Mouse (Mus musculus): ENCODE measurements around the gene Garem2. TPM values are rescaled to one million over a fixed set of nuclear protein-coding genes. Genes with fewer than 3 reads are reported as not detected.

Garem2 gene
- total RNA-seq, 4 experiments from 2014 or later: 0.08 to 0.19 TPM; not detected in 2

DNA sequence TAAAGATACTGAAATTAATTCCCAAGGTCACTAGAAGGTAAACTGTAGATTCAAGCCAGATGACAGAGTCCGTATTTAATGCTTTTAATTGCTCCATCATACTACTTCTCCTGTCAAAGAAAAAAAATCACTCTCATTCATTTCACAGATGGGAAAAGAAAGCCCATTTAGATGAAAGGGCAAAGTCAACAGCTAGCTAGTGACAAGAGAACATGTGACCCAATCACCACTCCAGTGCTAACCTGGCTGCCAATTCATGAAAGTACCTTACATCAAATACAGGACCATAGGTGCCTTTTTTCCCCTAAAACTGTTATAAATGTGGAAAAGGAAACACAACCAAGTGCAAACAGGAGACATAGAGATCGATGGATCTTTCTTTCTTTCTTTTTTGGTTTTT is 48.3 kb downstream of the Garem2 start:
- DNase-seq (ENCODE audit: low spot score): no peak

DNA sequence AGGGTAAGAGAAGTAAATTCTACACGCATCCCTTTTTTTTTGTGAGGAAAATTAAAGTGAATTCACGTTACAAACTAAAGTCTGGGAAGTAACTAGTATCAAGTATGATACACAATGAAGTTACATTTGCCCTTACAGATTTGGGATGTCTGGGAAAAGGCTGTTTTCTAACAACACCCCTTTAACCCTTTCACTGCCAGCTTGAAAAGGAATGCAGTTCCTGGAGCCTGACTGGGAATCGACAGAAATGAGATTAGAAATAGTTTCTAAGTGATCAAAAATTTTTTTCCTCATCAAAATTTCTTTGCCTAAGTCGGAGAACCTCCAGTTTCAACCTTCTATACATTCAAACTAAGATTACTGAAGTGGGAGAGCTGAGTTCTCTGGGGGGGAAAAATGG is 49.1 kb downstream of the Garem2 start:
- peak; percentile 26 for DNase-seq (ENCODE audit: low spot score)

DNA sequence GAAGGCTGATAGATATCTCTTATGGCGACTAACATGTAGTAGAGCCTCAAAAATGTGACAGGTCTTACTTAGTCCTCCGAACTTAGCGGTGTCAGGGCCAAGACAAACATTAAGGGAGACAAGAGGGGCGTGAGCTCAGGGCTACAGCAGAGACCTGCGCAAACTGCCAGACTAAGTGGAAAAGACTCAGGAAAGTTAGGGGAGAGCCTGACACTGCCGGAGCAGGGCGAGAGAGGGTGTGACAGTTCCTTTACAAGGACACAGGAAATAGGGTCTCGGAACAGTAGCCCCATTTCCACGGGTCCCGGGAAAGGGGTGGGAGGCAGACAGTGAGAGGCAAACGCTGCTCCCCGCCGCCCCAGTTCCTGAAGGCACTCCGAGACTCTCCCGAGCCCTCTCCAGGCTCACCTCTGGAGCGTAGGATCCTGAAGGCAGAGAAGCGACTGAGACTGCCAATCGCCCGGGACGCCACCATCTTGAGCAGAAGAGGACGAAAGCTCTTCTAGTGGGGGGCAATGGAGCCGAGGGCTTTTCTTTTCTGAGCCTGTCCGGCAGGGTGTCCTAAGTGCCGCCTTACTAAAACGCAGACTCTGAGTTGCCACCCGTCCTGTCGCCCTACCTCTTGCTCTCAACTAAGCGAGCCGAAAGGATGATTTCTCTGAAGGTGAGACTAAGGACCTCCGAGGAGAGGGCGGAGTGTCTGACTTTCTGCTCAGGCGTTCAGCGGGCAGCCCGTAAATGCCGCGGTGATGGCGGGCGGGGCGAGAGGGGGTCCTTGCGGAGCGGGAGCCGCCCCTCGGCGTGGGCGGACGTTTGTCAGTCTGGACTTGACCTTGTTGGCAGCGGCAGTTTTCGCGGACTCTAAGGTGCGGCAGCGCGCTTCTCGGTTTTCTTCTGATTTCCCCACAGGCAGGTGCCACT is 49.8 kb downstream of the Garem2 start, which contains the start of the genes Hadha and Hadhb:
Gene Hadha, minus strand, starts transcription at position 689 of the 921 bp plus-strand sequence.
Gene Hadhb, plus strand, starts transcription at position 775 of the 921 bp plus-strand sequence.
- peak; percentile 93 for DNase-seq (ENCODE audit: low spot score)

DNA sequence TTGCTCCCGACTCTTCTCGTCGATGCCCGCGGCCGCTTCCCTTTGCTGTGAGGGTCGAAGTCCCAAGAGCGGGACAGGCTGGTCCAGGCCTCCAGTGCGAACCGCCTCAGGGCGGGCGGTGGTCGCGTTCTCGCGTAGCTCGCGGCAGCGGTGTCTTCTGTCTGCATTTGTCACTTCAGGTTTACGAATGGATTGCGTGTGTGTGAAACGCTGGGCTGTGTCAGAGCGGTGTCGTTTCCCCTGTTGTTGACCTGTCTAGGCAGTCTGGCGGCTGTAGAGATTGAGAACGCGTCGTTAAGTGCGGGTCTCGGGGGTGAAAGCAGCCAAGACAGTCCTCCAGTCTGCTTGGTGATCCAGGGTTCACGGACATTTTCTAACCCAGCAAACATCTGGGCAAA is 50.4 kb downstream of the Garem2 start:
- peak; percentile 24 for DNase-seq (ENCODE audit: low spot score)

DNA sequence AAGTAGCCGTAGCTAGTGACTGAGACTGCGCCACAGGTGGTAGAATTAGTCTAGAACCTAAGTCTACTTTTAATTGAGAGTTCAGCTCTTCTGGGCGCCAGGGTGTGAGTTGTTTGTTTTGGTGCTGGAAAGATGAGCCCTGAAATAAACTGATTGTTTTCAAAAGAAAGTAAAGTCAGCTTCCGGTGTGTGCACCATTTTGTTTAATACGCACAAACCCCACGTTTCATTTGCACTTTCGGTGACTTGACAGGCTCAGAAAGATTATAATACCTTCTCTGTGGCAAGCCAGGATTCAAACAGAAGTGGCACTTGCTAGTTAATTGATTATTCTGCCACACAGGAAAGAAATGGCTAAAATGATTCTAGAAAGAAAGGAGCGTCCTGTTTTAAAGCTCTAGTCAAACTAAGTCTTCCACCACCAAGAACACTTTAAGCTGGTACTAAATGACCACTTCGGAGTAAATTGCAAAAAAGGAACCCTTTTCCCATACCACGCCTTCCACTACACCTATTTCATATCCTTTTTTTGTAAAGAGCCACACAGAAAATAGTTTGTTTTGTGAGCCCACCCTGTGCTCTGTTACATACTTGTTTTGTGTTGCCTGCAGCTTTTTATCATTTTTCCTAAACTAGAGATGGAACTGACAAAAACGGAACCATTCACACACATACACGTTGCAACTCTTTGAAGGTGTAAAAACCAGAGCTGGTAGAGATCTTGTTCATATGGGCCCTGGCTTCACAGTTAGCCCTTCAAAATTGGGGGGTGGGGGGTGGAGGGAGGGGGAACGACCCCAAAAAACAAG is 51.1 kb downstream of the Garem2 start:
- DNase-seq (ENCODE audit: low spot score): no peak

DNA sequence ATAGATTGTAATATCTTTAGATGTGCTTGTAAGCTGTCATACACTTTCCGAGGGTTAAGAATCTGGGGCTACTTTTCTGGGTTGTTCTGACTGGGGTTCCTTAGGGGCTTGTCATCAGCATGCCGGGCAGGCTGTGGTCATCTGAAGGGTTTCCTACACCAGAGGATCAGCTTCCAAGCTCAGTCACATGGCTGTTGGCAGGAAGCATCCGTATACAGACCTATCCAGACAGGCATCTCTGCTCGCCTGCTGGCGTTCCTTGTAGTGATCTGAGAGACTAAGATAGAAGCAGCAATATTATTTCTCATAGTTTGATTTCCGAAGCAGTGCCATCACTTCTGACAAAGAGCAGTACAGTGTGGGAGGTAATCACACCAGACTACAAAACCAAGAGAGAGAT is 54.6 kb downstream of the Garem2 start:
- peak; percentile 44 for DNase-seq (ENCODE audit: low spot score)

DNA sequence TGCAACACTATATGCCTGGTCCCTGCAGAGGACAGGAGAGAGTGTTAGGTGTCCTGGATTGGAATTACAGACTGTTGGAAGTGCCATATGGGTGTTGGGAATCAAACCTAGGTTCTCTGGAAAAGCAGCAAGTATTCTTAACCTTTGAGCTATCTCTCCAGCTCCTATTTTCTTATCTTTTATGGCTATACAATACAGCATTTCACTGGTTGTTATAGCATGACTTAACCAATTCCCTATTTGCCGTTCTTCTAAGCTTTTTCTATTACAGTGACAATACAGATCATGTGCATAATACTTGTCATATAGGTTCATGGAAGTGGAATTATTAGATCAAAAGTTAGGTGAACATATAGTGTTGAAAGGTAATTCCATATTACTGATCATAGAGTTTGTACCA is 56.9 kb downstream of the Garem2 start:
- DNase-seq (ENCODE audit: low spot score): no peak

DNA sequence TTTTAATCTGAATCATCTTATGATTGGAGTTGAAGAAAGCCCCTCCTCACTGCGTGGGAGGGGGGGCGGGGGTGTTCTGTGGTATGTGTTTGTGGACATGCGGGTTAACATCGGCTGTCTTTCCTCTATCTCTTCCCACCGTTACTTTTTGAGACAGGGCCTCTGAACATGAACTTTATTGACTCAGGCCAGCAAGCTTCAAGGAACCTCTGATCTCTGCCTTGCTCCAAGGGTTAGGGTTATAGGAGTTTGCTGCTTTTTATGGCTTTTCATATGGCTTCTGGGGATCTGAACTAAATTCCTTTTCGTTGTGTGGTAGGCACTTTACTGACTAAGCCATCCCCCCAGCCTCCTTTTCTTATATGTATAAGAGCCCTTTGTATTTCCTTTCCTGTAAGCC is 57.4 kb downstream of the Garem2 start:
- no peak for DNase-seq (ENCODE audit: low spot score)

DNA sequence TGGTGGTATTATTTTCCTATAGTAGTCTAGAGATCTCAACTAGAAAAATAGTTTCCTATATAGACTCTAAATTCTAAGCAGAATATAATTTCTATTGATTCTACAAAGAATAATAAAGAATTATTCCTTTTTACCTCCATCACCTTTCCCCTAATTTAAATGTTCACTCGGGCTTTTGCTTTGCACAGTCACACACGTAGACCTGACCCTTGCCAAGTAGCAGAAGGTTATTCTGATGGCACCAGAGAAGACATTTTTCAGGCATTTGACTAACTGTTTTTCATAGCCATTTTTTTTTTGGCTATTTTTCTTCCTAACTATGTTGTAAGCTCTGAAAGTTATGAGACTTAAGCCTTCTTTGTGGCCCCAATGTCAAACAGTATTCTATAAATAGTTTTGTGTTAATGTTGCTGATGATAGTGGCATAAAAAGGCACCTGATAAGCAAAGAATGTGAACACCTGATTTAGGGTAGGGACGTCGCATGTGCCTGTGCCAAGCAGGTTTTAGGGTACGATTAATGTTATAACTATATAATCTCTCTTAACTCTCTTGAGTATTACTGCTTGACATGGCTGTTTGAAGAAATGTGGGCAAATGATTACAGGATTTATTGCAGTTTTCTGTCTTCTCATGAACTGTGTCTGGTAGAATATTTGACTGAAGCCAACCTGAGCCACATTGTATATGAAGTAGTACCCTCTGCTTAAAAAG is 60.4 kb downstream of the Garem2 start:
- DNase-seq (ENCODE audit: low spot score): no peak

Other genes starting within 250 kb of the Garem2 start
- gene Il6, start 92.0 kb upstream of the Garem2 start, total RNA-seq (2022): 1 to 10 TPM in 1 of 4 experiments, not detected in 3; 1.5 TPM
- gene Tyms, start 31.5 kb upstream of the Garem2 start, total RNA-seq (2022): 1 to 10 TPM; 2.8 to 3.8 (median 3.3) TPM
- gene 3110082J24Rik, start 925 bp downstream of the Garem2 start, total RNA-seq (2022): not detected
- gene Hadha, start 50.0 kb downstream of the Garem2 start, total RNA-seq (2022): 1,000 to 10,000 TPM; 1,298 to 1,376 (median 1,346) TPM
- 1,000 to 10,000 TPM; 2,312 to 2,801 (median 2,464) TPM for gene Hadhb, start 50.1 kb downstream of the Garem2 start, total RNA-seq (2022)
- under 1 TPM in 1 of 4 experiments, not detected in 3; 0.57 TPM for gene Adgrf3, start 100.6 kb downstream of the Garem2 start, total RNA-seq (2022)
- gene Selenoi, start 127.4 kb downstream of the Garem2 start, total RNA-seq (2022): 10 to 100 TPM; 14.0 to 18.9 (median 16.1) TPM
- gene Drc1, start 176.2 kb downstream of the Garem2 start, total RNA-seq (2022): not detected